Mouse (Mus musculus): ENCODE results near the gene Ankrd24. TPM values are rescaled to one million over a fixed set of nuclear protein-coding genes. Genes with fewer than 3 reads are reported as not detected.
"Not testable (repeated sequence)": the region's sequence is repeated elsewhere in the genome, so short reads cannot be mapped to it uniquely, and the experiment has no call there.

Gene Ankrd24
- polyA plus RNA-seq, 1 experiment from 2014 or later = 13.5 TPM

- no peaks in the 10 kb centered on the region for H3K27me3 ChIP-seq
- H3K9me3 ChIP-seq = no peaks in the 10 kb centered on the region
- peaks cover 12% of the 10 kb centered on the region for H3K4me1 ChIP-seq
- WGBS = 78% methylated on average over 7 of the region's 7 CpGs
- ATAC-seq (ENCODE audit: insufficient number of reproducible peaks, insufficient read depth, low FRiP score, low TSS enrichment) = no peak
- H3K36me3 ChIP-seq = 0 out of 2 replicates have a peak, but pooled peaks cover 5% of the 10 kb centered on the region
- no peak overlapping the region for H3K9ac ChIP-seq
- H3K27ac ChIP-seq = no peak overlapping the region
- H3K4me2 ChIP-seq (replicated peaks) = no peak overlapping the region
- no peak overlapping the region for H3K4me3 ChIP-seq
Observed at GRCm38 (mm10) chr10:81646015-81646555, 17.7 kb downstream of the Ankrd24 start.

GRCm38 (mm10) chr10:81648803-81649775 is 20.7 kb downstream of the Ankrd24 start, which contains the start of gene Gm10778:
TSS of gene Gm10778 (plus strand) at chr10:81649059.
- H3K4me1 ChIP-seq, H3K9me3 ChIP-seq, H3K36me3 ChIP-seq, H3K27me3 ChIP-seq: not testable (repeated sequence)
- H3K27ac ChIP-seq = peak within 1 kb of the TSS; percentile 81
- H3K9ac ChIP-seq = peak within 1 kb of the TSS; percentile 67
- peak; percentile 88 for ATAC-seq (ENCODE audit: insufficient number of reproducible peaks, insufficient read depth, low FRiP score, low TSS enrichment)
- H3K4me3 ChIP-seq = peak within 1 kb of the TSS; percentile 56
- peak within 1 kb of the TSS; percentile 54 for H3K4me2 ChIP-seq (replicated peaks)
- 4% methylated on average over 34 of the region's 52 CpGs for WGBS

GRCm38 (mm10) chr10:81655178-81655577 is 26.8 kb downstream of the Ankrd24 start:
- ATAC-seq (ENCODE audit: insufficient number of reproducible peaks, insufficient read depth, low FRiP score, low TSS enrichment) = no peak
- H3K36me3 ChIP-seq = peaks cover 28% of the 10 kb centered on the region

GRCm38 (mm10) chr10:81656174-81656573 is 27.8 kb downstream of the Ankrd24 start:
- ATAC-seq (ENCODE audit: insufficient number of reproducible peaks, insufficient read depth, low FRiP score, low TSS enrichment) = no peak
- no peak overlapping the region for H3K4me2 ChIP-seq (replicated peaks)
- no peaks in the 10 kb centered on the region for H3K4me1 ChIP-seq
- peaks cover 37% of the 10 kb centered on the region; the same call in 1 of the 2 replicates for H3K9me3 ChIP-seq
- peaks cover 23% of the 10 kb centered on the region for H3K36me3 ChIP-seq
- H3K27ac ChIP-seq = no peak overlapping the region
- no peak overlapping the region for H3K4me3 ChIP-seq
- no peak overlapping the region for H3K9ac ChIP-seq
- no peaks in the 10 kb centered on the region for H3K27me3 ChIP-seq
- 96% methylated on average over 2 of the region's 2 CpGs for WGBS

More at GRCm38 (mm10) chr10:81655178-81655577, 26.8 kb downstream of the Ankrd24 start:
- Histone ChIP-seq H3K9ac (no peak overlapping the region), H3K4me3 (no peak overlapping the region), H3K9me3 (peaks cover 35% of the 10 kb centered on the region; the same call in 1 of the 2 replicates), H3K27ac (no peak overlapping the region), H3K27me3 (no peaks in the 10 kb centered on the region), H3K4me1 (no peaks in the 10 kb centered on the region), H3K4me2 (replicated peaks) (no peak overlapping the region)
- 96% methylated on average over 10 of the region's 10 CpGs for WGBS

GRCm38 (mm10) chr10:81687114-81687513 is 58.8 kb downstream of the Ankrd24 start:
- not testable (repeated sequence) for H3K4me3 ChIP-seq; H3K27ac ChIP-seq; H3K9ac ChIP-seq; H3K9me3 ChIP-seq; H3K4me1 ChIP-seq; ATAC-seq (ENCODE audit: insufficient number of reproducible peaks, insufficient read depth, low FRiP score, low TSS enrichment); H3K4me2 ChIP-seq (replicated peaks); H3K36me3 ChIP-seq; H3K27me3 ChIP-seq
- WGBS = no CpG with 5 or more reads among the region's 18 CpGs

Other genes with a start within 250 kb of the Ankrd24 start
- 73.6 and 77.0 TPM in 2 replicates for gene Dohh, start 244.1 kb upstream of the Ankrd24 start, polyA plus RNA-seq (2016; fragmentation: Nextera tagmentation; extraction: Ambion mirVana)
- 2.9 and 4.1 TPM in 2 replicates for gene Gm48551, start 244.1 kb upstream of the Ankrd24 start, polyA plus RNA-seq (2016; fragmentation: Nextera tagmentation; extraction: Ambion mirVana)
- gene Gm48552, start 239.5 kb upstream of the Ankrd24 start, polyA plus RNA-seq (2016; fragmentation: Nextera tagmentation; extraction: Ambion mirVana) = 2.0 and 3.8 TPM in 2 replicates
- 3.1 and 3.4 TPM in 2 replicates for gene Smim24, start 235.5 kb upstream of the Ankrd24 start, polyA plus RNA-seq (2016; fragmentation: Nextera tagmentation; extraction: Ambion mirVana)
- gene Nfic, start 172.9 kb upstream of the Ankrd24 start, polyA plus RNA-seq (2016; fragmentation: Nextera tagmentation; extraction: Ambion mirVana) = 46.2 and 50.8 TPM in 2 replicates
- gene Celf5, start 145.8 kb upstream of the Ankrd24 start, polyA plus RNA-seq (2016; fragmentation: Nextera tagmentation; extraction: Ambion mirVana) = 2.7 and 3.6 TPM in 2 replicates
- 81.9 and 82.9 TPM in 2 replicates for gene Ncln, start 132.1 kb upstream of the Ankrd24 start, polyA plus RNA-seq (2016; fragmentation: Nextera tagmentation; extraction: Ambion mirVana)
- gene S1pr4, start 128.4 kb upstream of the Ankrd24 start, polyA plus RNA-seq (2016; fragmentation: Nextera tagmentation; extraction: Ambion mirVana) = 0.22 and 0.58 TPM in 2 replicates
- 0.86 and 0.97 TPM in 2 replicates for gene Gna15, start 104.3 kb upstream of the Ankrd24 start, polyA plus RNA-seq (2016; fragmentation: Nextera tagmentation; extraction: Ambion mirVana)
- 82.7 and 83.5 TPM in 2 replicates for gene Gna11, start 83.3 kb upstream of the Ankrd24 start, polyA plus RNA-seq (2016; fragmentation: Nextera tagmentation; extraction: Ambion mirVana)
- gene Aes, start 69.1 kb upstream of the Ankrd24 start, polyA plus RNA-seq (2016; fragmentation: Nextera tagmentation; extraction: Ambion mirVana) = 523 and 554 TPM in 2 replicates
- 59.2 and 71.1 TPM in 2 replicates for gene Tle2, start 54.0 kb upstream of the Ankrd24 start, polyA plus RNA-seq (2016; fragmentation: Nextera tagmentation; extraction: Ambion mirVana)
- gene Tle6, start 27.5 kb upstream of the Ankrd24 start, polyA plus RNA-seq (2016; fragmentation: Nextera tagmentation; extraction: Ambion mirVana) = 14.4 and 16.2 TPM in 2 replicates
- gene BC025920, start 22.3 kb upstream of the Ankrd24 start, polyA plus RNA-seq (2016; fragmentation: Nextera tagmentation; extraction: Ambion mirVana) = 1.6 and 1.7 TPM in 2 replicates
- gene Sirt6, start 743 bp upstream of the Ankrd24 start, polyA plus RNA-seq (2016; fragmentation: Nextera tagmentation; extraction: Ambion mirVana) = 55.1 and 55.5 TPM in 2 replicates
- gene Gm10778, start 20.5 kb downstream of the Ankrd24 start, polyA plus RNA-seq (2016; fragmentation: Nextera tagmentation; extraction: Ambion mirVana) = 6.1 and 6.3 TPM in 2 replicates
- 16.5 and 17.9 TPM in 2 replicates for gene Zfp433, start 76.3 kb downstream of the Ankrd24 start, polyA plus RNA-seq (2016; fragmentation: Nextera tagmentation; extraction: Ambion mirVana)
- gene Gm3055, start 142.6 kb downstream of the Ankrd24 start, polyA plus RNA-seq (2016; fragmentation: Nextera tagmentation; extraction: Ambion mirVana) = 14.7 and 15.3 TPM in 2 replicates
- 2.7 and 3.3 TPM in 2 replicates for gene Gm4767, start 183.6 kb downstream of the Ankrd24 start, polyA plus RNA-seq (2016; fragmentation: Nextera tagmentation; extraction: Ambion mirVana)
- 10.5 and 12.0 TPM in 2 replicates for gene Gm32687, start 235.4 kb downstream of the Ankrd24 start, polyA plus RNA-seq (2016; fragmentation: Nextera tagmentation; extraction: Ambion mirVana)